Mouse (Mus musculus) cerebellum, adult 2 months (tissue): ENCODE results near the gene Tcp10c. TPM values are rescaled to one million over a fixed set of nuclear protein-coding genes. Genes with fewer than 3 reads are reported as not detected.
"Not testable (repeated sequence)": the region's sequence is repeated elsewhere in the genome, so short reads cannot be mapped to it uniquely, and the experiment has no call there.

Experiments used
- DNase-seq, 2 experiments: peaks; one replicate each; pipeline ENCODE4 v3.0.0; 2021
- H3K27ac ChIP-seq: fragments of 200-500 bp; 2 replicates; pipeline ENCODE4 v1.5.1; 2012; ENCODE audit warnings: low read length, control low read depth, inconsistent platforms; ENCODE audit not compliant: insufficient read depth
- H3K27me3 ChIP-seq: fragments of 200-500 bp; 2 replicates; pipeline ENCODE4 v1.6.1; 2012; ENCODE audit warnings: inconsistent platforms, mild to moderate bottlenecking, low read length, moderate library complexity; ENCODE audit not compliant: control insufficient read depth, insufficient read depth
- H3K4me1 ChIP-seq: fragments of 200-500 bp; 2 replicates; pipeline ENCODE4 v1.6.1; 2011; ENCODE audit warnings: low read length; ENCODE audit not compliant: control insufficient read depth, insufficient read depth
- H3K4me3 ChIP-seq: fragments of 200-500 bp; replicated peaks from 2 replicates; pipeline ENCODE3; 2011; ENCODE audit warnings: mild to moderate bottlenecking, low read depth, low read length, control low read depth; ENCODE audit not compliant: insufficient read depth
- CTCF ChIP-seq: fragments of 200-500 bp; IDR thresholded peaks from 2 replicates; pipeline ENCODE4 v1.5.1; 2011; ENCODE audit warnings: low read depth, mild to moderate bottlenecking, control low read depth, low read length, moderate library complexity, borderline replicate concordance; ENCODE audit not compliant: insufficient read depth
- WGBS: fragments of 180-500 bp; shearing (Covaris S2); methylation state at CpG from one replicate; pipeline ENCODE4 v1.1.7; 2018; 5-methylcytosine and 5-hydroxymethylcytosine counted together
- polyA plus RNA-seq: library from polyadenylated mRNA; depleted of rRNA; stranded (reverse); fragments of >200 nt; gene quantifications from 2 replicates; pipeline ENCODE4 v1.2.3, GENCODE M21; 2012; rRNA removed

The Tcp10c gene
- not detected in 2 replicates for polyA plus RNA-seq

DNA sequence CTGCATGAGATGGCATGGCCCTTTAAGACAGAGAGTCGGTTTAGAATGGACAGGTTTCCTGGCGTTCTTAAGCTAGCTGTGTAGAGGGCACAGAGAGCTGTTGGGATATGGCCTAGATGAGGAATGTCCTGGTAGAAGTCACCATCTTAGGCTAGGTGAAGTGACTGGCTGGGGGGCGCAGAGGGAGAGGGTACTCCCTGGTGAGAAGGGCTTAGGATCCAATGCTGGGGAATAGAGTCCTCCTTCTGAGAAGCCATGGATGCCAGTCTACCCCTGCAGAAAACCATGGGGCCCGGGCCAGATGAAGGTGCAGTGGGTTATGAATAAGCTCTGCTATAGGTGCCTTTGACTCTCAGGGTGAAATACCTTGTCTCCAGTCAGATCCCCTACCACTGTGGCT is at the start of gene Tcp10c:
Gene Tcp10c (plus strand): TSS at position 52 of the 400 bp plus-strand sequence.
- WGBS = 87% methylated on average over 4 of the region's 4 CpGs
- not testable (repeated sequence) for H3K4me3 ChIP-seq, H3K27ac ChIP-seq, H3K27me3 ChIP-seq, H3K4me1 ChIP-seq, DNase-seq

DNA sequence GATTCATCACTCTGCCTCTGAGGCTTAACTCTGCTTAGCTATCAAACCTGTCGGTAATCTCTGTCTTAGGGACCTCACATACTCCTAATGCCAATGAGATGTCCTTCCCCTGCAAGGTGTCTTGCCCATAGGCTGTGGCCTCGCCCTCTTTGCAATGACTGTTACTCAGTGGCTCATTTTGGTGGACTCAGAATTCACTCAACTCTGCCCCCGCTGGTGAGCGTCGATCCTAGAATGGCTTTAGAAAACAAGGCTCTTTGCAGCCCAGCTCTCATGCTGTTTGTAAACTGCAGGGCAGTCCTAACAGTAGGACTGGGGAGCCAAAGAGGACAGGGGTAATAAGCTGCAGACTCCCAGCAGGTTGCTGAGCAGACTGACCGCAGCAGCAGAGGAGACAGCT is 46.5 kb upstream of the Tcp10c start:
- not testable (repeated sequence) for H3K27me3 ChIP-seq, DNase-seq, H3K4me3 ChIP-seq, H3K4me1 ChIP-seq, H3K27ac ChIP-seq
- 68% methylated on average over 5 of the region's 6 CpGs for WGBS

- H3K27me3 ChIP-seq, H3K4me1 ChIP-seq, H3K27ac ChIP-seq, H3K4me3 ChIP-seq, DNase-seq: not testable (repeated sequence)
- 77% methylated on average over 5 of the region's 5 CpGs for WGBS
These were observed 46.0 kb upstream of the Tcp10c start for GRCm38 (mm10) chr17:13308344-13308743.

DNA sequence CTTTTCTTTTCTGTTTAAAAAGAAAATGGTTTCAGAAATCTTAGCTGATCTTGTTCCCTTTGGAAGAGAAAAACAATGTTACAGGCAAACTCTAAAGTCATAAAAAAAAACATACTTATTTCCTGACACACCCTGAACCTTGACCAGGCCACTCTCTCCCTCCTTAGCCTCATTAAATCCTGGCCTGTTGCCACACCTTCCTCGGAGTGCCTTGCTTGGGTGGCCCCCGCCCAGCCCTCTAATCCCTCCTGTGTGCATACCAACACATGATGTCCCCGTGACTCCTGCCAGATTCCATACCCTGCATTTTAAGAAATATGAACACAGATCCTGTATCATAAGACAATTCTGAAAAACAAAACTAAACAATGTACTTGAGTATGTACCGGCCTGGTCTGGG is 45.6 kb upstream of the Tcp10c start:
- not testable (repeated sequence) for H3K27me3 ChIP-seq, DNase-seq, H3K4me1 ChIP-seq, H3K27ac ChIP-seq, H3K4me3 ChIP-seq
- 81% methylated on average over 4 of the region's 4 CpGs for WGBS

DNA sequence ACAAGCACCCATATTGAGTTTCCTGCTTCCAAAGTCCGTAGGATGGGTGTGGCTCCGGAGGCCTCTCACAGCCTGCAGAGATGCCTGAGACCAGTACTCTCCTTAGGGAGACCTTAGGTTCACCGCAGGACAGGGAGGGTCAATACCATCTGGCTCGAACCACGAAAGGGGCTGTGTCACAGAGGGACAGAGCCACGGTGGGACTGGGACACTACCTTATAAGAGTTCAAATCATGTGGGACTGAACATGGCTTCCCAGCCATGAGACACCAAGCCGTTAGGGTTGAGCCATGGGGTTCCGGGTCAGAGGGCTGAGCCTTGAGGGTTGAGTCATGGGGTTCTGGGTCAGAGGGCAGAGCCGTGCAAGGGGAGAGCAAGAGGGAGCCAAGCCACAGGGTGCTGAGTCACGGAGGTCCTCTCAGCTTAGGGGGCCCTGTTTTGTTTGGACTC is 45.2 kb upstream of the Tcp10c start:
- H3K27ac ChIP-seq, H3K4me3 ChIP-seq, DNase-seq, H3K27me3 ChIP-seq, H3K4me1 ChIP-seq: not testable (repeated sequence)
- 90% methylated on average over 10 of the region's 10 CpGs for WGBS

GRCm38 (mm10) chr17:13329967-13330366 is 24.4 kb upstream of the Tcp10c start:
- H3K4me1 ChIP-seq, H3K4me3 ChIP-seq, H3K27ac ChIP-seq, DNase-seq, H3K27me3 ChIP-seq: not testable (repeated sequence)
- 78% methylated on average over 4 of the region's 4 CpGs for WGBS

DNA sequence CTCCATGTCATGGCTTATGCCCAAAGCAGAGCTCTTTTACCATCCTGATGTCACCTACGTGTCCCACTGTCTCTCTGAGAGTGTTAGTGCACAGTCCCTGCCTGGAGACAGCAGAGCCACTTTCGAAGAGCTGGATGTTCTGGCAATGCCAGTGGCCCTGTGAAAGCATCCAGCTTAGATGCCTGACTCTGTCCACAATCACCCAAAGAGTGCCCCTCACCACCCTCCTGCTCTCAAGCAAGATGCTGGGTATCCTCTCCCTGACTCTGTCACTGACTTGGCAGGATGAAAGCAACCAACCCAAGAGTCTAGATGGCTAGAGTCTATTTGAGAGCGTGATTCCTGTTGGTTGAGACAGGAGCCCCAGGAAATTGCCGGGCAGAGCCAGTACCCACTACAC is 23.2 kb upstream of the Tcp10c start:
- WGBS = 70% methylated on average over 4 of the region's 4 CpGs

DNA sequence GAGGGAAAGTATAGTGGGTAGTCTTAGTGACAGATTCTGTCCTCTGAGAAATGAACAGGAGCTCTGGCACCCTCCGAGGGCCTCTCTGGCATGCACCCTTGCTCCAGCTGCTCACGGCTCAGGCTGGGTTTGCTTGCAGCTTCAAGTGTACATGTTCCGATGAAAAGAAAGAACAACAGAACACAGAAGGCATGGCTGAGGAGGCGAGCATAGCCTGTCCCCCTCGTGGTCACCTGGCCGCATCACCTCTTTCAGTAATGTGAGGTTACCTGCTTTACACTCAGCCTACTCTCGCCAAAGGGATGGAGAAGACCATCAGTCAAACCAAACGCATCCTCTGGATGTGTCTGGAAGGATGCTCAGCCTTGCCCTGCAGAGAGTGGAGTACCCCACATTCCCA is 21.9 kb upstream of the Tcp10c start:
- WGBS = 76% methylated on average over 8 of the region's 8 CpGs
- H3K4me3 ChIP-seq, H3K27me3 ChIP-seq, H3K27ac ChIP-seq, H3K4me1 ChIP-seq, DNase-seq: not testable (repeated sequence)

More for the DNA sequence above, 23.2 kb upstream of the Tcp10c start:
- not testable (repeated sequence) for H3K27ac ChIP-seq, H3K27me3 ChIP-seq, H3K4me1 ChIP-seq, H3K4me3 ChIP-seq, DNase-seq

GRCm38 (mm10) chr17:13336979-13337749 is 17.2 kb upstream of the Tcp10c start:
- H3K4me3 ChIP-seq, H3K27me3 ChIP-seq, H3K4me1 ChIP-seq, H3K27ac ChIP-seq: not testable (repeated sequence)
- 60% methylated on average over 9 of the region's 9 CpGs for WGBS
- TF ChIP-seq CTCF = peak; percentile 35; the same call in 1 of the 2 replicates
- DNase-seq = peak; percentile 25 to 32

GRCm38 (mm10) chr17:13337931-13338330 is 16.4 kb upstream of the Tcp10c start:
- not testable (repeated sequence) for H3K27ac ChIP-seq, H3K4me1 ChIP-seq, H3K27me3 ChIP-seq, DNase-seq, H3K4me3 ChIP-seq
- 65% methylated on average over 1 of the region's 1 CpGs for WGBS

GRCm38 (mm10) chr17:13340071-13340470 is 14.3 kb upstream of the Tcp10c start:
- 82% methylated on average over 1 of the region's 1 CpGs for WGBS
- not testable (repeated sequence) for DNase-seq, H3K4me1 ChIP-seq, H3K27ac ChIP-seq, H3K27me3 ChIP-seq, H3K4me3 ChIP-seq

DNA sequence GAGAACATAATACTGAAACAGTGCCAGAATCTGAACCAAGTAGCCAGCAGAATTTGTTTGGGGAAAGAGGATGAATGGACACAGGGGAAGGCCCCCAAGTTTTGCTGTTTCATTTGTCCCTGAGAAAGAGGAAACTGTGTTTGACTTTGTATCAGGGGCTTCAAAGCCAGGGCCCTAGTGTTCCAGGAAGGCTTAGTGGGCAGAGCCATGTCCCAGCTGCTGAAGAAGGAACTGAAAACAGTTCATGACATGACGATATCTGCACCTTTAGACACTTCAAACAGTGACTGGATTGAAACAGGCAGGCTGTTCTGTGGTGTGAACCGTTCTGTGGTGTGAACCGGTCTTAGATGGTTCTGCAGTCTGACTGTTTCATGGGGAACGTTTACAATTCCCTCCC is 8.4 kb upstream of the Tcp10c start:
- H3K4me3 ChIP-seq, H3K4me1 ChIP-seq, H3K27me3 ChIP-seq, H3K27ac ChIP-seq, DNase-seq: not testable (repeated sequence)
- no CpG with 5 or more reads among the region's 4 CpGs for WGBS

DNA sequence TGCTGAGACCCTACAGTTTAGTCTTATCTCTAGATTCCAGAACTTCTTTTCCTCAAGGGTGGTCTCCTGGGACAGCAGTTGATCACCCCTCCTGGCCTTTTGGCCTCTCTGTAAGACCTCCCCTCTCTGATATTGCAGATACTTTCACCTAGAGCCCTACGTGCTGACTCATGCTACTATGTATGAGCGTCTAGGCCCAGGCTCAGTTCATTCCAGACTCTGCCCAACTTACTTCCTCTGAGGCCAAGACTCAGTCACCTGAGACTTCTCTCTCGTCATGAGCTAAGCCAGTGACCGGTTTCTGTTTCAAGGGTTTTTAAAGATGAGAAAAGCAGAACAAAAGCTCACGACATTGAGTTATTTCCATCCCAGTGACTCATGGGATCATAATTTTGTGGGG is 4.8 kb upstream of the Tcp10c start:
- not testable (repeated sequence) for H3K4me3 ChIP-seq
- WGBS = 86% methylated on average over 4 of the region's 5 CpGs

More for the DNA sequence above, 4.8 kb upstream of the Tcp10c start:
- DNase-seq, H3K4me1 ChIP-seq, H3K27me3 ChIP-seq, H3K27ac ChIP-seq: not testable (repeated sequence)
